Mouse (Mus musculus) MEL (cell line): ENCODE data around the gene Cfap44. TPM values are rescaled to one million over a fixed set of nuclear protein-coding genes. Genes with fewer than 3 reads are reported as not detected.

Source experiments
- DNase-seq: peaks from one replicate; pipeline ENCODE4 v3.0.0; 2011; ENCODE audit warnings: low read depth, low spot score
- H3K27ac ChIP-seq: 2 replicates; pipeline ENCODE4 v1.5.1; 2012; ENCODE audit warnings: low read depth, mild to moderate bottlenecking, control low read depth, low read length, moderate library complexity; ENCODE audit not compliant: control insufficient read depth
- H3K27me3 ChIP-seq, 2 experiments: fragments of 150-350 bp in 1 of 2; sonication (generic) in 1 of 2; 2 replicates each; pipeline ENCODE4 v1.6.1; 2012; ENCODE audit warnings: low read length in 2 of 2, mild to moderate bottlenecking in 2 of 2, improper control_type of control experiment in 1 of 2, moderate library complexity in 1 of 2; ENCODE audit not compliant: insufficient read depth in 2 of 2, control insufficient read depth in 1 of 2
- H3K36me3 ChIP-seq, 2 experiments: 2 replicates each; pipeline ENCODE4 v1.6.1; 2012 to 2014; ENCODE audit warnings: low read length in 2 of 2, improper control_type of control experiment in 1 of 2, inconsistent platforms in 1 of 2, mild to moderate bottlenecking in 1 of 2; ENCODE audit not compliant: insufficient read depth in 2 of 2, control insufficient read depth in 1 of 2
- H3K4me1 ChIP-seq, 2 experiments: fragments of 150-350 bp in 1 of 2; sonication (generic) in 1 of 2; 2 replicates each; pipeline ENCODE4 v1.6.1; 2012; ENCODE audit warnings: low read length in 2 of 2, improper control_type of control experiment in 1 of 2, mild to moderate bottlenecking in 1 of 2; ENCODE audit not compliant: insufficient read depth in 2 of 2, control insufficient read depth in 1 of 2
- H3K4me3 ChIP-seq, 2 experiments: fragments of 150-350 bp in 1 of 2; sonication (generic) in 1 of 2; 2 replicates each; pipeline ENCODE4 v1.5.1; 2012; ENCODE audit warnings: low read depth in 2 of 2, low read length in 2 of 2, mild to moderate bottlenecking in 2 of 2, moderate library complexity in 2 of 2, control low read depth in 1 of 2, improper control_type of control experiment in 1 of 2; ENCODE audit not compliant: control insufficient read depth in 1 of 2, insufficient read depth in 1 of 2
- H3K79me2 ChIP-seq: 2 replicates; pipeline ENCODE4 v1.6.1; 2012; ENCODE audit warnings: mild to moderate bottlenecking, low read length, moderate library complexity; ENCODE audit not compliant: control insufficient read depth, poor library complexity, insufficient read depth
- H3K9ac ChIP-seq: 2 replicates; pipeline ENCODE4 v1.6.1; 2012; ENCODE audit warnings: low read depth, mild to moderate bottlenecking, control low read depth, low read length, moderate library complexity; ENCODE audit not compliant: control insufficient read depth, poor library complexity, severe bottlenecking
- H3K9me3 ChIP-seq: fragments of 150-350 bp; sonication (generic); replicated peaks from 2 replicates; pipeline ENCODE4 v1.6.1; 2012; ENCODE audit warnings: mild to moderate bottlenecking, low read length, improper control_type of control experiment, moderate library complexity; ENCODE audit not compliant: insufficient read depth
- BHLHE40 ChIP-seq: IDR thresholded peaks from 2 replicates; pipeline ENCODE4 v1.6.1; 2012; ENCODE audit warnings: low read depth, mild to moderate bottlenecking, inconsistent platforms, low read length, improper control_type of control experiment, borderline replicate concordance
- E2F4 ChIP-seq: IDR thresholded peaks from 2 replicates; pipeline ENCODE4 v1.6.1; 2011; ENCODE audit warnings: low read depth, low read length, improper control_type of control experiment, borderline replicate concordance
- JUND ChIP-seq: IDR thresholded peaks from 2 replicates; pipeline ENCODE4 v1.6.1; 2011; ENCODE audit warnings: low read depth, mild to moderate bottlenecking, improper control_type of control experiment, low read length
- MAFK ChIP-seq: IDR thresholded peaks from 2 replicates; pipeline ENCODE4 v1.6.1; 2011; ENCODE audit warnings: low read depth, mild to moderate bottlenecking, low read length, improper control_type of control experiment, borderline replicate concordance
- MXI1 ChIP-seq: IDR thresholded peaks from 2 replicates; pipeline ENCODE4 v1.6.1; 2011; ENCODE audit warnings: mild to moderate bottlenecking, low read depth, low read length, improper control_type of control experiment
- POLR2A ChIP-seq, 2 experiments: IDR thresholded peaks; 2 replicates each; pipeline ENCODE4 v1.6.1; 2011 to 2012; ENCODE audit warnings: low read length in 2 of 2, mild to moderate bottlenecking in 2 of 2, control low read depth in 1 of 2, improper control_type of control experiment in 1 of 2, low read depth in 1 of 2, moderate library complexity in 1 of 2; ENCODE audit not compliant: control insufficient read depth in 1 of 2, insufficient read depth in 1 of 2, poor library complexity in 1 of 2
- RCOR1 ChIP-seq: IDR thresholded peaks from 2 replicates; pipeline ENCODE4 v1.6.1; 2012; ENCODE audit warnings: low read depth, mild to moderate bottlenecking, inconsistent platforms, low read length, improper control_type of control experiment
- TBP ChIP-seq: IDR thresholded peaks from 2 replicates; pipeline ENCODE4 v1.8.0; 2011; ENCODE audit warnings: low read depth, low read length, improper control_type of control experiment
- USF1 ChIP-seq: IDR thresholded peaks from 2 replicates; pipeline ENCODE4 v1.6.1; 2014; ENCODE audit warnings: low read depth, mild to moderate bottlenecking, inconsistent platforms, low read length, improper control_type of control experiment, moderate library complexity
- ZC3H11A ChIP-seq: IDR thresholded peaks from 2 replicates; pipeline ENCODE4 v1.6.1; 2012; ENCODE audit warnings: low read depth, mild to moderate bottlenecking, inconsistent platforms, low read length, improper control_type of control experiment
- ZKSCAN1 ChIP-seq: IDR thresholded peaks from 2 replicates; pipeline ENCODE4 v1.6.1; 2012; ENCODE audit warnings: low read depth, mild to moderate bottlenecking, inconsistent platforms, low read length, improper control_type of control experiment, moderate library complexity
- polyA plus RNA-seq, 2 experiments: library from polyadenylated mRNA; stranded (reverse) in 1 of 2; unstranded in 1 of 2; fragments of >175 nt in 1 of 2; fragments of >200 nt in 1 of 2; gene quantifications; 2 replicates each; pipeline versions ENCODE4 v1.2.1 to v1.2.4; 2012; ENCODE audit warnings: low replicate concordance in 2 of 2, low read depth in 1 of 2; ENCODE audit not compliant: insufficient read length in 2 of 2, insufficient read depth in 1 of 2, missing spikeins in 1 of 2
- total RNA-seq: library from RNA; depleted of rRNA; stranded (reverse); fragments of 300-350 nt; gene quantifications from 2 replicates; pipeline ENCODE4 v1.2.3, GENCODE M21; 2012

The Cfap44 gene
- total and polyA plus RNA-seq, 3 experiments = not detected

- no peak for TF ChIP-seq USF1
- TF ChIP-seq RCOR1 = no peak
- no peak for TF ChIP-seq POLR2A (IDR thresholded peaks at IDR 0.05; ENCODE audit: control insufficient read depth in 1 of 2, insufficient read depth in 1 of 2, low read depth in 1 of 2, low read length in 2 of 2, poor library complexity in 1 of 2)
- Histone ChIP-seq H3K79me2 (no peaks in the 10 kb centered on the region), H3K9me3 (no peaks in the 10 kb centered on the region), H3K9ac (no peak overlapping the region), H3K36me3 (no peaks in the 10 kb centered on the region), H3K4me1 (no peaks in the 10 kb centered on the region), H3K4me3 (no peak overlapping the region), H3K27me3 (peaks cover 0 to 7% of the 10 kb centered on the region in 2 experiments; a peak in 3 of 4 replicates), H3K27ac (no peak overlapping the region)
- DNase-seq = no peak
Observed at GRCm38 (mm10) chr16:44417596-44417995, 23.0 kb downstream of the Cfap44 start.

GRCm38 (mm10) chr16:44421735-44422134 is 27.1 kb downstream of the Cfap44 start:
- Histone ChIP-seq H3K27ac (no peak overlapping the region), H3K27me3 (peaks cover 0 to 2% of the 10 kb centered on the region in 2 experiments; a peak in 3 of 4 replicates), H3K36me3 (no peaks in the 10 kb centered on the region), H3K9me3 (no peaks in the 10 kb centered on the region), H3K79me2 (no peaks in the 10 kb centered on the region), H3K4me3 (no peak overlapping the region), H3K9ac (no peak overlapping the region), H3K4me1 (no peaks in the 10 kb centered on the region)
- no peak for TF ChIP-seq BHLHE40
- no peak for TF ChIP-seq ZKSCAN1
- TF ChIP-seq MXI1 = no peak
- TF ChIP-seq TBP = no peak
- TF ChIP-seq MAFK = no peak
- DNase-seq = no peak

- Histone ChIP-seq H3K4me3 (no peak overlapping the region), H3K4me1 (no peaks in the 10 kb centered on the region), H3K27ac (no peak overlapping the region), H3K36me3 (no peaks in the 10 kb centered on the region), H3K79me2 (no peaks in the 10 kb centered on the region), H3K9ac (no peak overlapping the region), H3K27me3 (peaks cover 0 to 2% of the 10 kb centered on the region in 2 experiments; a peak in 2 of 4 replicates), H3K9me3 (no peaks in the 10 kb centered on the region)
- no peak for DNase-seq
- TF ChIP-seq BHLHE40 (no peak), ZC3H11A (no peak), JUND (no peak), E2F4 (no peak)
- TF ChIP-seq, all 39 proteins: peak for 0
Observed at GRCm38 (mm10) chr16:44423499-44423898, 28.9 kb downstream of the Cfap44 start.
